Mouse (Mus musculus) hindbrain, embryonic 12.5 days (tissue): ENCODE data around the gene Olfr198. TPM values are rescaled to one million over a fixed set of nuclear protein-coding genes. Genes with fewer than 3 reads are reported as not detected.
"Not testable (repeated sequence)": the region's sequence is repeated elsewhere in the genome, so short reads cannot be mapped to it uniquely, and the experiment has no call there.

Experiments
- ATAC-seq: fragments of 200-750 bp; cut with Nextera tagmentation; 2 replicates; pipeline ENCODE4 v1.8.0; 2017; ENCODE audit warnings: moderate TSS enrichment; ENCODE audit not compliant: low FRiP score
- H3K27ac ChIP-seq: fragments of 300-500 bp; sonication (generic); 2 replicates; pipeline ENCODE4 v1.5.1; 2016; ENCODE audit warnings: mild to moderate bottlenecking
- H3K27me3 ChIP-seq: fragments of 300-500 bp; sonication (generic); 2 replicates; pipeline ENCODE4 v1.6.1; 2016; ENCODE audit warnings: mild to moderate bottlenecking
- H3K36me3 ChIP-seq: fragments of 300-500 bp; sonication (generic); 2 replicates; pipeline ENCODE4 v1.6.1; 2016; ENCODE audit warnings: mild to moderate bottlenecking
- H3K4me1 ChIP-seq: fragments of 300-500 bp; sonication (generic); 2 replicates; pipeline ENCODE4 v1.6.1; 2016
- H3K4me2 ChIP-seq: fragments of 300-500 bp; sonication (generic); replicated peaks from 2 replicates; pipeline ENCODE4 v1.6.1; 2016; ENCODE audit warnings: mild to moderate bottlenecking
- H3K4me3 ChIP-seq: fragments of 300-500 bp; sonication (generic); 2 replicates; pipeline ENCODE4 v1.5.1; 2016; ENCODE audit warnings: mild to moderate bottlenecking
- H3K9ac ChIP-seq: fragments of 300-500 bp; sonication (generic); 2 replicates; pipeline ENCODE4 v1.6.1; 2016; ENCODE audit warnings: mild to moderate bottlenecking, moderate library complexity
- H3K9me3 ChIP-seq: fragments of 300-500 bp; sonication (generic); replicated peaks from 2 replicates; pipeline ENCODE4 v1.6.1; 2016; ENCODE audit warnings: mild to moderate bottlenecking
- WGBS: fragments of 180-500 bp; shearing (Covaris S2); methylation state at CpG from one replicate; pipeline ENCODE4 v1.1.7; 2016; 5-methylcytosine and 5-hydroxymethylcytosine counted together
- polyA plus RNA-seq: library from polyadenylated mRNA; unstranded; fragments of >200 nt; fragmentation: Nextera tagmentation; extraction: Ambion mirVana; gene quantifications from 2 replicates; pipeline ENCODE4 v1.2.1, GENCODE M21; 2016

Olfr198 gene
- not detected in 2 replicates for polyA plus RNA-seq

- WGBS: 74% methylated on average over 1 of the region's 1 CpGs
- H3K27me3 ChIP-seq, ATAC-seq: not testable (repeated sequence)
Observed at GRCm38 (mm10) chr16:59203433-59203832, at the start of gene Olfr198. Olfr198 (minus strand) TSS chr16:59203533.

DNA sequence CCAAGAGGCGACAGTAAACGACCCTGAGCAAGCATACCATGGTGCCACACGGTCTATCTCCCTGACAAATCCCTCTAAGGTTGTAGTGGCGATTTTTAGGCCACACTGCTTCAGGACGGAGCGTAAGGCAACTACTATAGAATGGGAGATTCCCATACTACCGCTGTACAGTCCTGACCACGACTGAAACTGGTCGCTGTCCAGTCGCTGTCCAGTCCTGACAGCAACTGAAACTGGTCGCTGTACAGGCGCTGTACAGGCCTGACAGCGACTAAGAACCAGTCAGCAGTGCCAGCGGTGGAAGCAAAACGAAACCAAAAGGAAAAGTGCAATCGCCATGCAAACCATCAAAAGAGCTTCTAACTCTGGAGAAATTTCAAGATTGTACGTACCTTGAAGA is 46.4 kb upstream of the Olfr198 start:
- no peak overlapping the region for H3K9ac ChIP-seq
- H3K4me1 ChIP-seq: no peaks in the 10 kb centered on the region
- WGBS: 87% methylated on average over 17 of the region's 17 CpGs
- no peaks in the 10 kb centered on the region for H3K9me3 ChIP-seq
- no peaks in the 10 kb centered on the region for H3K36me3 ChIP-seq
- H3K27ac ChIP-seq: no peak overlapping the region
- no peaks in the 10 kb centered on the region for H3K27me3 ChIP-seq
- no peak overlapping the region for H3K4me3 ChIP-seq
- ATAC-seq: no peak
- no peak overlapping the region for H3K4me2 ChIP-seq

More at GRCm38 (mm10) chr16:59203433-59203832, at the start of gene Olfr198:
- H3K9ac ChIP-seq, H3K9me3 ChIP-seq, H3K36me3 ChIP-seq, H3K4me1 ChIP-seq, H3K4me3 ChIP-seq, H3K27ac ChIP-seq, H3K4me2 ChIP-seq: not testable (repeated sequence)

- H3K4me1 ChIP-seq, H3K36me3 ChIP-seq, H3K4me2 ChIP-seq, ATAC-seq, H3K27ac ChIP-seq, H3K27me3 ChIP-seq, H3K9me3 ChIP-seq, H3K4me3 ChIP-seq, H3K9ac ChIP-seq: not testable (repeated sequence)
- 73% methylated on average over 1 of the region's 1 CpGs for WGBS
Observed at GRCm38 (mm10) chr16:59219667-59220066, 16.3 kb upstream of the Olfr198 start, which contains the start of gene Olfr199. Olfr199 (minus strand) TSS chr16:59219767.

- not testable (repeated sequence) for H3K4me1 ChIP-seq, H3K27ac ChIP-seq, H3K27me3 ChIP-seq, H3K4me2 ChIP-seq, H3K9me3 ChIP-seq, H3K4me3 ChIP-seq, H3K36me3 ChIP-seq, ATAC-seq, H3K9ac ChIP-seq
- WGBS: 81% methylated on average over 3 of the region's 3 CpGs
Observed at GRCm38 (mm10) chr16:59217861-59218260, 14.5 kb upstream of the Olfr198 start.

DNA sequence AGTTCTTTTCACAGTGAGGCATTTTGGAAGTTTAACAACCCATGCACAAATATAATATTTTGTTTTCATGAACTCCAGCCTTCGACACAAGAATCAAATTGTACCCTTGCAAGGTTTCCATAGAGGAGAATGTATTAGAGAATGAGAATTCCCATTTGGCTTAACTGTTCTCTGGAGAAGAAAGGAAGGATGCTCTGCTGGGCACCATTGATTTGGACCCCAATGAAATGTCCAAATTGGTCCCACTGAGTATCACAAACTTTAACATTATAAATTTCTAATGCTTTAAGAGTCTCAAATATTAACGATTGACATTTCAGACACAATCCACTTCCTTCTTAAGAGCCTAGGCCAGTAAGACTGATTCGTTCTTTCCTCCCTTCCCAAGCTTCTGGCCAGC is 33.0 kb downstream of the Olfr198 start, which contains the start of gene Olfr196:
Olfr196 (minus strand) TSS at position 101 of the 400 bp plus-strand sequence.
- no peaks in the 10 kb centered on the region for H3K4me1 ChIP-seq
- H3K27ac ChIP-seq: no peak within 1 kb of the TSS

GRCm38 (mm10) chr16:59151996-59152395 is 51.3 kb downstream of the Olfr198 start:
- Histone ChIP-seq H3K27me3 (no peaks in the 10 kb centered on the region), H3K36me3 (no peaks in the 10 kb centered on the region), H3K4me1 (no peaks in the 10 kb centered on the region), H3K9ac (no peak overlapping the region), H3K4me3 (no peak overlapping the region), H3K27ac (no peak overlapping the region), H3K9me3 (no peaks in the 10 kb centered on the region), H3K4me2 (no peak overlapping the region)
- 91% methylated on average over 2 of the region's 2 CpGs for WGBS
- ATAC-seq: no peak

More for the DNA sequence above, 33.0 kb downstream of the Olfr198 start, which contains the start of gene Olfr196:
- Histone ChIP-seq H3K27me3 (no peaks in the 10 kb centered on the region), H3K36me3 (no peaks in the 10 kb centered on the region), H3K4me2 (no peak within 1 kb of the TSS), H3K4me3 (no peak within 1 kb of the TSS), H3K9ac (no peak within 1 kb of the TSS), H3K9me3 (no peaks in the 10 kb centered on the region)
- WGBS: 71% methylated on average over 3 of the region's 3 CpGs
- no peak for ATAC-seq

Other genes with a start within 250 kb of the Olfr198 start
- gene Olfr183, start 208.2 kb downstream of the Olfr198 start, polyA plus RNA-seq: not detected in 2 replicates
- gene Olfr186, start 173.2 kb downstream of the Olfr198 start, polyA plus RNA-seq: not detected in 2 replicates
- gene Olfr187, start 163.8 kb downstream of the Olfr198 start, polyA plus RNA-seq: not detected in 2 replicates
- gene Olfr190, start 125.5 kb downstream of the Olfr198 start, polyA plus RNA-seq: not detected in 2 replicates
- gene Olfr191, start 113.7 kb downstream of the Olfr198 start, polyA plus RNA-seq: not detected in 2 replicates
- gene Olfr193, start 91.7 kb downstream of the Olfr198 start, polyA plus RNA-seq: not detected in 2 replicates
- not detected in 2 replicates for gene Olfr194, start 82.5 kb downstream of the Olfr198 start, polyA plus RNA-seq
- not detected in 2 replicates for gene Olfr195, start 56.5 kb downstream of the Olfr198 start, polyA plus RNA-seq
- not detected in 2 replicates for gene Olfr196, start 33.1 kb downstream of the Olfr198 start, polyA plus RNA-seq
- gene Olfr199, start 16.2 kb upstream of the Olfr198 start, polyA plus RNA-seq: not detected in 2 replicates
- not detected in 2 replicates for gene Olfr201, start 69.1 kb upstream of the Olfr198 start, polyA plus RNA-seq
- gene Olfr202, start 83.3 kb upstream of the Olfr198 start, polyA plus RNA-seq: not detected in 2 replicates
- gene Olfr203, start 95.3 kb upstream of the Olfr198 start, polyA plus RNA-seq: not detected in 2 replicates
- gene Olfr204, start 114.7 kb upstream of the Olfr198 start, polyA plus RNA-seq: not detected in 2 replicates
- gene Olfr205, start 127.6 kb upstream of the Olfr198 start, polyA plus RNA-seq: not detected in 2 replicates
- gene Olfr206, start 145.7 kb upstream of the Olfr198 start, polyA plus RNA-seq: not detected in 2 replicates
- gene Olfr209, start 160.5 kb upstream of the Olfr198 start, polyA plus RNA-seq: not detected in 2 replicates
- gene Gabrr3, start 203.8 kb upstream of the Olfr198 start, polyA plus RNA-seq: 0.08 and 0.10 TPM in 2 replicates